Mouse (Mus musculus) neural tube, embryonic 10.5 days (tissue): ENCODE results near the gene 4933402J07Rik.

Experiments
- DNase-seq: peaks from one replicate; pipeline ENCODE4 v3.0.0-alpha.2; 2017; ENCODE audit warnings: low spot score; ENCODE audit errors: extremely low spot score

The 4933402J07Rik gene

DNA sequence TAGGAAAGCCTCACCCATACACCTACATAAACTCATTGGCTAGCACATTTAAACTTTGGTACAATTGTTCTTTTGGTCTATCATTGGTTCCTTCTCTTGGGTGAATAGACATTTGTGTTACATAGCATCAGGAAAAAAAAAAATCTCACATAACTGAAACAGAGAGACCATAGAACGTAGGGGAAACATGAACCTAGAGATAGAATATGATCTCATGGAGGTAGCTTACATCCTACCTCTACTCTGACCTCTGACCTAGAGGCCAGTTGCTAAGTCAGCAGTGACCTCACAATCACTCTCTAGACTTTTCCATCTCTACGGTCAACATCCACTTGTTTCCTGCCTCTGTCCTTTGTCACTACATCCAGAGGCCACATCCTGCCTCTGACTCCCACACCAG lies at the start of gene 4933402J07Rik:
Gene 4933402J07Rik (plus strand): TSS at position 301 of the 400 bp plus-strand sequence.
- no peak for DNase-seq

DNA sequence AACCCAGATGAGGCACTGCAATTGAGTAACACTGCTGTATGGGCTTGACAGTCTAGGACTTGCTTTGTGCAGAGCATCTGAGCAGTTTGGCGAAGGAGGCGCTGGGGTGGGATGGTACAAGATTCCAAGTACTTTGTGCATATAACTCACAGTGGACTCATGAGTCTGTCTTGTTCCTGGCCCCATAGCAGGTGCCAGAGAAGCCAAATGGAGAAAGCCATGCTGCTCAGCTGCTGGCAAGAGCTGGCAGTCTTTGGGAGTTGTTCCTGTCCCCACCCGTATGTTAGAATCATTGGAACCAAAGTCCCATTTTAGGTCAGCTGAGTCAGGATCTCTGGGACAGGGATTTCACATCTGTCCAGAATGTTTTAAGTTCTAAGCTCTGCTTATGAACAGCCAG lies 46.5 kb upstream of the 4933402J07Rik start:
- no peak for DNase-seq

DNA sequence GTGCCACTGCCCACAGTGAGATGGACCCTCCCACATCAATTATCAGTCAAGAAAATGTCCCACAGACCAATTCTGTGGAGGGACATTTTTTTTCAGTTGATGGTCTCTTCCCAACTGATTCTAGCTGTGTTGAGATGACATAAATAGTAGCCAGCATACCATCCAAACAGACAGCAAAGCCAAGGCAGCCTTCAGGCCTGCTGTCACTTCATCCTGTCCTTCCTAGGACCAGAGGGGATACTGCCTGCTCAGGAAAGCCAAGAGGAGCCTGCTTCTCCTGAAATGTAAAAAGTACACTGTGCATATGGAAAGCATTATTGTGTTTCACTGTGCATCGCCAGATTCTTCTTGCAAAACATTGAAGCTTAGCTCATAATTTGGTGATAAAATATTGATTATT lies 38.6 kb upstream of the 4933402J07Rik start:
- no peak for DNase-seq

DNA sequence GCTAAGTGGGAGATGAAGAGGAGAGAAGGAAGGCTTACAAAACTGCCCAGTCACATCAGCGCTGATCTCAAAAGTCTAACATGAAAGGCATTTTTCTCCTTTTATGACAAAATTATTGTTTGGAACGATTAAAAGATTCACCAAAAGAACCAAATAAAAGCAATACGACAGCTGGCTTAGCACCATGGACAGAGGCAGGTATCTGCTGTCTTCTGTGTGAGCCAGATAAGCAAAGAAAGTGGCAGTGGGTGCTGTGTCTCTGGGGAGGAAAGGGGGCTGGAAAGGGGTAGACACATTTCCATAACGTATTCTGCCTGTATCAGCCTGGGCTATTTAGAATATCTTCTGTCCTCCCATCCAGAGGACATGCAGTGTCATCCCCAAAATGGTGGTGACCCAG lies 32.5 kb upstream of the 4933402J07Rik start:
- no peak for DNase-seq

DNA sequence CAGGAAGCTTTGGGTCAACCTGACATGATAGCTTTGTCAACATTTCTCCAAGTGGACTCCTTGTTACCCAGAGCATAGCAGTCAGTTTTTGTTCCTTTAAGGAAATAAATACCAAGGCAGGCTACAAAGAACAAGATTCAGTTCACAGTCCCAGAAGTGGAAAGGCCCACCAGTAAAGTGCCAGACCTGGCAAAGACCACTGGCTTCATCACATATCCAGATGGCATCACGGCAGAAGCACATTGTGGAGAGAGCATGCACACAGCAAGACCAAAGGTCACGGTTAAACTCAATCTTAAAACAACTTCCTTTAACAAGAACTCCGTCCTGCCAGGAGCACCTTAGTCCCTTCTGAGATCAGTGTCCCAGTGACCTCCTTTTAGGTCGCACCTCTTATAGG lies 30.2 kb upstream of the 4933402J07Rik start:
- no peak for DNase-seq

DNA sequence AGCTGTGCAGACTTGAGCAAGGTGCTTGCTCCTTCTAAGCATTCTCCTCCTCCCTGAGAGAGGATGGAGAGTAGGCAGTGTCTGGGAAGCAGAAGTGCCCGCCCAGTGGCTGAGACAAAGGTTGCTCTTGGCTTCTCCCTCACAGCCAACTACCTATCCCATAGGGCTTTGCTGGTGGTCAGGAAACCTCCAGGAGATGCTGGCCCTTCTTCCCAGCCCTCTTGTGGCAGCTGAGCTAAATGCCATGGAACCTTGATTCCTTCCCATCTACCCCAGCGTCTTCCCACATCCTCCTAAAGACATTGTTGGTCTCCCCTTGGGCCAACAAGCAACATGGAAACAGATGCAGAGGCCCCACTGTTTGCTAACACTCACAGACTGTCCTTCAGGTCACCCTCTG lies 28.8 kb upstream of the 4933402J07Rik start:
- DNase-seq = no peak

DNA sequence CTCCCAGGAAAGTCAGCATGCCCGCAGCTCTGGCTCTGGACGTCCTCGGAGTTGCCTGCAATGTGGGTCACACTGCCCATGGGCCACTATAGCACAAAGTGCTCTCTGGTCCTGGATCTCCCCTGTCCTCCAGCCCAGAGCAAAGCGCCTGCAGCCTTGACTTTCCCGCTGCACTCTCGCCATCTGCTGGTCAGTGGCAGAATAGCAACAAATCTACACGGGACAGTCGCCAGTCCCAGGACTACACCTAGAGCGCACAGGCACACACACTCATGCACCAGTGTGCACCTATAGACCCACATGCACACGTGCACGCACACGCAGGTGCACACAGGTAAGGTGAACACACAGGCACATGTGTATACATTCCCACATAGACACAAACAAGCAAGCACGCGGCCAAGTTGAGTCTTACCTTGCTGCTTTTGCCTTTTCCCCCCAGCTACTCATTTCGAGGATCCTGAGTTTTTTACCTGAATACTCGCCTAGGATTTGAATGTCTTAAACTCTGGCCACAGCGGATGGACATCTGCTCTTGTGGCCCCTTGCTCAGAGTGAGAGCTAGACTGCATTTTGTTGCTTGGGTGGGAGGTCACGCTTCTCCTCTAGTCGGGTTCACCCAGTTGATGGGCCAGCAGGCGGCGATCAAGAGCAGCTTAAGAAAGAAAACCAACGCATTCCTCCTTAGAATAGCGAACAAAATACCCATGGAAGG lies 26.9 kb upstream of the 4933402J07Rik start:
- DNase-seq = peak; percentile 88

DNA sequence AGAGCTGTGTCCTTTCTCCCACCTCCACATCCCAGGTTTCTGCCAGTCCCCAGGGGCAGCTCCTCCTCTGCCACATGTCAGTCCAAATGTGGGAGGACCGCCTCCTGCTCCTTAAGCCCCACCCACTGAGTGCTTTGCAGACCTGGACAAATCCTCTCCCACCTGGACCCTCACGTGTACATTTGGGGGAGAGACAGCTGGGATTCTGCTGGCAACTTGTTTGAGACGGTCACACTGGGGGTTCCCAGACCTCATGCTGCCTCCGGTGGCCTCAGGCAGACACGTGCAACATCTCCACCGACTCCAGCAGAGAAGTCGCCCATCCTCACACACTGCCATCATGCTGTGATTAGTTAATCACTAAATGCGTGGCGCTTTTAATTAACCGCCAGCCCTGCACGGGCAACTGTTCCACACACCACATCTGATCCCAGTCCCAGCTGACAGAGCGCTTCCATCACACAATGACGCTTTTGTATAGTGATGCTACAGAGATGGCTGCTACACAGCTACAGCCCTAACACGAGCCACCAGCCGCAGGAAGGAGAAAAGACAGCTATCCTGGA lies 23.7 kb upstream of the 4933402J07Rik start:
- no peak for DNase-seq

DNA sequence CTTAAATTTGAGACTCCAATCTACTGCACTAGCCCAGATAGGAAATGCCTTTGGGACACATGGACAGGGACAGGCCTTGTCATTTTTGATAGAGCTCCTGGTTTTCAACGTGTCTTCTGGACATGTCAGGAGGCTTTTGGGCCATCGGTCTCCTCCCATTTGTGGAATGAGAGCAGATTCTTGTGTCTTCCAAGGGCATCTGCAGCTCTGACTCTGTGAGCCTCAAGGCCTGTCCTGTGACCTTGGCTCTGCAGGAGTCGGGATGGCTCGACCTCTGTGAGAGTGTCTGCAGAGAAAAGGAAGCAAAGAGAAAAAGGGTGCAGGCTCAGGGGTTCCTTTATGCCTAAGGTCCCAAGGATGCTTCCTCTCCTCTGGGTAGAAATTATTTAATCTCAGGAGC lies 13.8 kb upstream of the 4933402J07Rik start:
- no peak for DNase-seq

DNA sequence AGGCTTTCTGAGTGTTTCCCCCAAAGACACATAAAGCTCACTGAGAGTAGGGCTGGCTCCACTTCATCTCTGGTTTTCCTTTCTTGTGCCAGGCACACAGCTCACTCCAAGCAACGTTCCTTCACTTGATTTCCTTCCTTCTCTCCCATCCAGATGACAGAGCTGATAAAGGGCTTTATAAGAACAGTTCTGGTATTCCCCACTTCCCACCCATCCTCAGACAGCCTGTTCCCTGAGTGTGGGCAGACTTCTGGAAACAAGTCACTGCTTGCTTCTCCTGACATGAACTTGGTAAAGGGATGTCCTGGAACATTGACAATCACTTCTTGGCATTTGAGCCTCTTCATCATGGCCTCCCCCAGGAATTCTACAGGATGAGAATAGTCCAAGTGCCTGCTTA lies 10.9 kb upstream of the 4933402J07Rik start:
- DNase-seq = no peak

DNA sequence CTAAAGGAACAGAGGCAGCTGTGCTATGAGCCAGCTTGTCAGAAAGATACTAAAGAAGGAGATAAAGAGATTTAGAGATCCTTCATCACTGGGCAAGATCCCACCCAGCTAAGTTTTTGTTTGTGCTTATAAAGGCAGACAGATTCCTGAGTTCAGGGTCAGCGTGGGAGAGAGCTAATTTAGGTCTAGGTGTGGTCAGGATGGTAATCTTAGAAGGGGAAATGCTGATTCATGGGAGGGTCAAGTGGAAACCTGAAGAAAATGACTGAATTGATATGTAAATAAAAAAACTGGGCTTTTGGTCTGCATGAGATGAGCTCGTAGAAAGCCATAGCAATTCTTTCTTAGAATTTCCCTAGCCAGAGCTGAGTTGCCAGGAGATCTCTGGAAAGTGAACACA lies 2.9 kb upstream of the 4933402J07Rik start:
- no peak for DNase-seq

DNA sequence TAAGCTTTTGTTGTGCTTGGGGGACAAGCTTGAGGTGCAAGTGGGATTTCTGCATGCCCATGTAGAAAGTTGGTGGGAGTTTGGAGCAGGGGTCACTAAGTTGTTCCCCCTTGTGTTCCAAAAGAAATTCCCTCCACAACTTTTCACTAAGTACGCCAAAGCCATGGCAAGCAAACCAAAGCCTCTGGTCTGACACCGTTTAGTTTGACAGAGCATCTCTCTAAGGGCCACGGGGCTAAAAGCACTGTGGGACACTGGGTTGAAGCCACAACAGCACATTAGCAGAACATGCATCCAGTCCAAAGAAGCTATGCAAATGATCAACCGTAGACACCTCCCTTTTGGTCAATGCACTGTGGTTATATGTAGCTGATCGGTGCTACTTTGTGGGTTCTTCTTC lies 5.5 kb downstream of the 4933402J07Rik start:
- DNase-seq = no peak

DNA sequence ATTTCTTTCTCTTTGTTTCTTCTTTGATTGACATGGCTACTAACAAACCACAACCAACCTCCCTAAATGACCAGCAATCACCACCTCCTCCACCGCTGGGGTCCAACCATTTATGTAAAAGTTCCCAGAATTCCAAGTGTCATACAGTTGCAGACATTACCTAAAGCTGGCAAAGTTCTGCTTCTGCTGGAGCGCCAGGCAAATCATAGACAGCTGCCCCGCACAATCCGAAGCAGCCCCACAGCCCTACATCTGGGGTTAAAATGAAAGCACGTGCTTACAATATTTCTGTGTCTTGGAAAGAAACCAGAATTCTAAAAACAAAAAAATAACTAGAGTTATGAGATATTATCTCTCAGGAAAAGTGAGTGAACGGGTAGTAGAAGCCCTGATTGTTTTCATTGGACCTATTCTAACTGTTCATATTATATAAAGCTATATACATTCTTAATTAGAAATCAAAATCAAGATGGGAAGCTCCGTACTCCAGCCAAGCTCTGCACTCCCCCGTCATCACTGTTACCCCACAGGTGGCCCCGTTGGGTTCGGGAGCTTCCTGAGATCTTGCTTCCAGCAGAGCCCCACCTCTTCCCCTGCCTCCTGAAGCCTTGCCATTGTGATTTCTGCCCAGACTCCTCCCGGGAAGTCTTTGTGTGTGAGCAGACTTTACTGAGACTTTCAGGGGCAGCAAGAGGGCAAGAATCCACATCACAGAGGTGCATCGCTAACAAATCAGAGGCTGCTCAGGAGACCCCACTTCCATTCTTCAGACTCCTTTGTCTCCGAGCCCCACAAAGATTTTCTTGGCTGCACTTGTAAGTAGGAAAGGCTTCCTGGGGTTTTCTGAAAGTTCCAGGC lies 6.3 kb downstream of the 4933402J07Rik start:
- peak; percentile 46 for DNase-seq

DNA sequence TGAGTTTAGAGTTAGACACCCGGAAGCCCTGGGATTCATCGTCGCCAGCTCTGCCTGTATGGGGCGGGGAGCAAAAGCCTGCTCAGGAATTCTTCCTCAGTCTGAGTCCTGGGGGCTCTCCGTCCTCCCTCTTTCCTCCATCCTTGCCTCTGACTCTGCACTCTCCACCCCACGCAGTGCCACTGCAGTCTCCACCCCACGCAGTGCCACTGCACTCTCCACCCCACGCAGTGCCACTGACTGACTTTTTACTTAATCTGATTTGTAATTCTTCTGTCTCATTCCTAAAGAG lies 6.9 kb downstream of the 4933402J07Rik start:
- no peak for DNase-seq

DNA sequence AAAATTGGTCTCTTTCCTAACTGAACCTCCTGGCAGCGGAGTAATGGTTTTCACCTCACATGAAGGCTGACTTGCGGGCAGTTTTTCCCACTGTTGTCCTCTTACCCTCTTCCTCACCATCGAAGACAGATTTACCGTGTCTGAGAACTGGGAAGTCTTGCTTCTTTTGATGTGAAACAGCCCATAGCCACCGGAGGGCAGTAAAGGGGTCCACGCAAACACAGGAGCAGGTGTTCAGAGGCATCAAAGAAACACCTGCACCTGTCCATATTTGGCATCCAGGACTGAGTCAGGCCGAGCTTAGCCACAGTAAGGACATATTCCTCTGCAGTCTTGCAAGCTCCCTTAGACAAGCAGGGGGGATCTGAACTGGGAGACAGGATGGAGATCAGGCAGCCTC lies 7.2 kb downstream of the 4933402J07Rik start:
- DNase-seq = no peak

DNA sequence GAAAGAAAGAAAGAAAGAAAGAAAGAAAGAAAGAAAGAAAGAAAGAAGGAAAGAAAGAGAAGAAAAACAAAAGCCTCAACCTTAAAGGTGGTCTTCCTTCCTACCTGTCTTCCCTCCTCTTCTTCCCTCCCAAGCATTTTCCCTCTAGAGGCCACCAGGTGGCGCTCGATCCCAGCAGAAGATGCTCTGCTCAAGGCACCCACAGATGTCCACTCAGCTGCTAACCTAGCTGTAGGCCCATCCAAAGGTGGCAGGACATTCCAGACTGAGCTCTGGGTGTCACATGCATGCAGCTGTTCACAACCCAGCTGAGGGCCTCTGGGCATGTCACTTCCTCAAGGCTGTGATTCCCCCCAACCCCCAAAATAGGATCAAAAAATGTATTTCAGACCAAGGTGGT lies 30.6 kb downstream of the 4933402J07Rik start:
- DNase-seq = peak; percentile 77

DNA sequence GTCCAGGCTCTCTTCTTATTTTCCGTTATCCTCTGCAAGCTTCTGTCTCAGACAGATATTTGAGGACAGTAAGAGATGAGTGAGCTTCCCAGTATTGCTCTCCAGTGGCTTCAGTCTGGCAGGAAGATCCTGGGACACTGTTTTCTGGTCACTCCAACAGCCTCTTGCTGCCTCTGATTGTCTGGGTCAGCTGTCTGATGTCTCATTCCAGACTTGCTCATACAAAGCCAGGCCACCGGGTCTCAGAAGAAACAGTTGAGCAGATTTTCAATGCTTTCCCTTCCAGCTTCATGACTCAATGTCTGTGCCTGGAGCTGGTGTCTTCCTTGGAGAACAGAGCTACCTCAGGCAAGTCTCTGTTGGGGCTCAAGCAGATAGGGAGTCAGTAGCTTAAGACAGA lies 39.1 kb downstream of the 4933402J07Rik start:
- no peak for DNase-seq

DNA sequence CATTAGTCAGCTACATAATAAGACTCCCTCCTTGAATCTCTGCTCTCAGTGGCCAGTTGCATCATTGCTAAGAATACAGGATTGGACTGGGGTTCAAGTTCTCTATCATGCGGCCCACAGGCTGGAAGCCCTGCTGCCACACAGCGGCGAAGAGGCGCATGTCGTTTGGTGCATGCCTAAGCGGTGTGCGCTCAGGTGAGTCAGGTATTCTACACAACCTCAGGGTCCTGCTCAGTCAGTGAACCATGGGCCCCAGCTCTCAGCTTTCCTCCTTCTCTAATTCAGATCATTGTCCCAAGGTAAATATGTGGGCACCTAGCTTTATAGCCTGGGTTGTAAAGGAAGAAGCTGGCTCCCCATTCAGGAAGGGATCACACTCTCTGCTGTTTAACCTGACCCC lies 45.5 kb downstream of the 4933402J07Rik start:
- no peak for DNase-seq

DNA sequence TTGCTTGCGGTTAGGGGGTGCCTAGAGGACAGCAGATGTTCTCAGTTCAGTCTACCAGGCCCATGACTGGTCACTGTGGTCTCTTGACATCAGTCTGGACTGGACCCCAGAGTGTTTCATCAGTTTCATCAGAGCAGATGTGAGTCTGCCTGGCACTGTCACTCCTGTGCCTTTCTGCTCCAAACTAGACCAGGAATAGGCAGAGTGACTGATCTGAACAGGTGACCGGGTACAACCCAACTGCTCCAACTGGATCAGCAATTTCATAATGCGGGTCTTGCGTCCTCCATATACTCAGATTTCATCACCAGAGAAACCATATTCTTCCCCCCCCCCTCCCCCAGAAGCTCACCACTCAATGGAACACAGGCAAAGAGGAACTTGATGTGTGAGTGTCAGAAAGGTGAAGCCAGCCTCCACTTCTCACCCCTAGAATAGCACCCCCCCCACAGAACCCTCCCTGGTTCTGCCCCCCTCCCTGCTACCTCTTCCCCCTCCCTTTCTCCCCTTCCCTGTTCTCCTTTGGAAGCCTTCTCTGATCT lies 46.1 kb downstream of the 4933402J07Rik start:
- no peak for DNase-seq

DNA sequence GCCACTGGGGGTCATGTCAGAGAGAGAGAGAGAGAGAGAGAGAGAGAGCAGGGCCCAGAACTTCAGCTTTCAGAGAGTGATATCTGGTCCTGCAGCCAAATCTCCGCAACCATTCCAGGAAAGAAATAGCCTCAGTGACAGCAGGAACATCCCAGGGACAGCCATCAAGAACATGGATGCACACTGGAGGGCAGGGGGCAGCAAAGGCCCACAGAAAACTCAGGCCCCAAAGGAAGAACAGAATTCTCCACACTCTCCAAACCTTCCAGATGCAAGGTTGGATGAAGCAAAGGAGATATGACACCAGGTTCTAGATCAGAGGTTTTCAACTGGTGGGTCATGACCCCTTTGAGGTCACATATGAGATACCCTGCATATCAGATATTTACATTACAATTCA lies 50.0 kb downstream of the 4933402J07Rik start:
- DNase-seq = no peak

DNA sequence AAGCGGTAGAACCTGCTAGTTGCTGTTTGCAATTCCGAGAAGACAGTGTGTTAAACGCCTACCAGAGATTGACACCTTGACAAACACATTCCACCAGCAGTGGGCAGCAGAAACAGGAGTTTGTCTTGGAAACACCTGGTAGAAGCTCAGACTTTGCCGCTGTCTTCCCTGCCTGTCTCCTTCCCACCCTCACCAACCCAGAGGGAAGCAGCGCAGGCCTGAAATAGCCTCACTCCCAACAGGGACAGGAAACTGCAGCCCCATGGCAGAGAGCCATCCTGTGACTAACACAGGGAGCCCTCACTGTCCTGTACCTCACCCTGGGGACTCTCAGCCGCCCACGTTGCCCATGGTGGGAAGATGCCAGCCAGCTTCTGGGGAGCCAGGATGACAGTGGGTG lies 55.5 kb downstream of the 4933402J07Rik start:
- DNase-seq = no peak

DNA sequence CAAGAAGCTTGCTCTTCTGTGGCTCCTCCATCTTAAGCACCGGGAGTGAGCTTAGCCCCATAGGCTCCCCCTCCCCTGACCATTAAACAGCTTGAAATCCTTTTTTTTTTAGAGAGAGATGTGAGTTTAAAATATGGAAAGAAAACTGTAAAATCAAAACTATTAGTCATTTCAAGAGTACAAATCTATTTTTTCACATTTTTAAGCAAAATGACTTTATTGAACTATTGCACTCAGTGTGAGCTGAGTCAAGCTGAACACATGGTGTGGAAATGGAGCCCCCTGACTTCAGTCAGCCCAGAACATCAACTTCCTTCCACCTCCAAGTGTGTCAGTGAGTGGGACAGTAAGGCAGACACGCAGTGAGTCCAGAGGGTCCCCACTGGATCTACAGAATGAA lies 55.9 kb downstream of the 4933402J07Rik start:
- no peak for DNase-seq
